Mouse (Mus musculus): ENCODE measurements around the gene Ticam1.
A peak's percentile ranks its signal among the peaks of the same experiment; 100 is the strongest.

Gene Ticam1

DNA sequence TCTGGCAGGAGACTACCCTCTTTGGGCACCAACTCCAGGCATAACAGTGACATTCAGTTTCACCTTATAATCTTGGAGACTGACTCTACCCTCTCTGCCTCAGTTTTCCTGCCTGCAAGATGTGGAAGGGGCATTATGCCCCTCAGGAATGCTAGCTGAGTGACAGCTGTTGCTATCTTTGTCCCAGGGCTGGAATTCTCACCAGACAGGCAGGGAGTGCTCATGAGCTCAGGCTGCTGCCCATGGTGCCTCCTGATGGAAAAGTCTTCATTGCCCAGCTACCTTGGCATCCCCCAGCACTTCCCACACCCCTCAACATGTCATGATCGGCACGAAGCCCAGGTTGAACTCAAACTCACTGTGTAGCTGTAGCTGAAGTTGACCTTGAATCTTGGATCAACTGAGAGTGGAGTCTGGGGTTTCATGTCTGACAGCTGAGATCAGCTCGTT lies 13.9 kb downstream of the Ticam1 start:
- DNase-seq = peak; percentile 97

- DNase-seq = peak; percentile 98
Observed at GRCm38 (mm10) chr17:56261166-56261565, 15.4 kb downstream of the Ticam1 start.

- peak; percentile 92 for DNase-seq
Observed at GRCm38 (mm10) chr17:56259301-56260037, 17.1 kb downstream of the Ticam1 start.

DNA sequence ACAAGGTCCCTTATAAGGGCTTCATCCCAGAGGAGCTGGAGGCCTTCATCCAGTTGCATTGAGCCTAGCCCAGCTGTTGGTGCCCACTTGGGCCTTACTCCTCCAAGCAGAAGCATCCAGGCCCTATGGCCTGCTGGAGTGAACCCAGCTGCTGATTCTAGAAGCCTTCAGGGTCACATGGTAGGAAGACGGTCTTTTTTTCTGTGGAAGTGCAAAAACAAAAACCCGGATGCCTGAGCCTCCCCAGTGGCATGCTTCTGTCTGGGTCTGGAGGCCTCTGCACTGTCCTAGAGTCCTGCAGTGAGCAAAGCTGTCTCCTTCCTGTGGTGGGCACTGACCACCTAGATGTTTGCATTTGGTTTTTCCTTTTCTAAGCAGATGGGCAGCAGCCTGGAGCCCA lies 17.8 kb downstream of the Ticam1 start:
- DNase-seq = peak; percentile 78

DNA sequence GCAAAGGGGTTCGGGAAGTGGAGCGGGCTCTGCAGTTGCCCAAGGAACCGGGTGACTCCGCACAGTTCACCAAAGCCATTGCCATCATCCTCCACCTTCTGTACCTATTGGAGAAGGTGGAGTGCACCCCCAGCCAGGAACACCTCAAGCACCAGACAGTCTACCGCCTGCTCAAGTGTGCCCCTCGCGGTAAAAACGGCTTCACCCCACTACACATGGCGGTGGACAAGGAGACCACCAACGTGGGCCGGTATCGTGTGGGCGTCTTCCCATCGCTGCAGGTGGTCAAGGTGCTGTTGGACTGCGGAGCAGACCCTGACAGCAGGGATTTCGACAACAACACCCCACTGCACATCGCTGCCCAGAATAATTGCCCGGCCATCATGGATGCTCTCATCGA lies 18.3 kb downstream of the Ticam1 start:
- peak; percentile 94 for DNase-seq

DNA sequence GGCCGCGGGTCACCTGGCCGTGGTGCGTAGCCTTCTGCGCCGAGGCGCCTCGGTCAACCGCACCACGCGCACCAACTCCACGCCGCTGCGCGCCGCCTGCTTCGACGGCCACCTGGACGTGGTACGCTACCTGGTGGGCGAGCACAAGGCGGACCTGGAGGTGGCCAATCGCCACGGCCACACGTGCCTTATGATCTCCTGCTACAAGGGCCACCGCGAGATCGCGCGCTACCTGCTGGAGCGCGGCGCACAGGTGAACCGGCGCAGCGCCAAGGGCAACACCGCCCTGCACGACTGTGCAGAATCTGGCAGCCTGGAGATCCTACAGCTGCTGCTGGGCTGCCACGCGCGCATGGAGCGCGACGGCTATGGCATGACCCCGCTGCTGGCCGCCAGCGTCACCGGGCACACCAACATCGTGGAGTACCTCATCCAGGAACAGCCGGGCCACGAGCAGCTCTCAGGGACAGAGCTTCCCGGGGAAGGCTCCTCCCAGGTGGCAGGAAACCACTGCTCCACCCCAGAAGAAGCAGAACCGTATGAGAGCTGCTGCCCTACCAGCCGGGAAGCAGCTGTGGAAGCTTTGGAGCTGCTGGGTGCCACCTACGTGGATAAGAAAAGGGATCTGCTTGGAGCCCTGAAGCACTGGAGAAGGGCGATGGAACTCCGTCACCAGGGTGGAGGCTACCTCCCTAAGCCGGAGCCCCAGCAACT lies 19.2 kb downstream of the Ticam1 start:
- DNase-seq = peak; percentile 95

DNA sequence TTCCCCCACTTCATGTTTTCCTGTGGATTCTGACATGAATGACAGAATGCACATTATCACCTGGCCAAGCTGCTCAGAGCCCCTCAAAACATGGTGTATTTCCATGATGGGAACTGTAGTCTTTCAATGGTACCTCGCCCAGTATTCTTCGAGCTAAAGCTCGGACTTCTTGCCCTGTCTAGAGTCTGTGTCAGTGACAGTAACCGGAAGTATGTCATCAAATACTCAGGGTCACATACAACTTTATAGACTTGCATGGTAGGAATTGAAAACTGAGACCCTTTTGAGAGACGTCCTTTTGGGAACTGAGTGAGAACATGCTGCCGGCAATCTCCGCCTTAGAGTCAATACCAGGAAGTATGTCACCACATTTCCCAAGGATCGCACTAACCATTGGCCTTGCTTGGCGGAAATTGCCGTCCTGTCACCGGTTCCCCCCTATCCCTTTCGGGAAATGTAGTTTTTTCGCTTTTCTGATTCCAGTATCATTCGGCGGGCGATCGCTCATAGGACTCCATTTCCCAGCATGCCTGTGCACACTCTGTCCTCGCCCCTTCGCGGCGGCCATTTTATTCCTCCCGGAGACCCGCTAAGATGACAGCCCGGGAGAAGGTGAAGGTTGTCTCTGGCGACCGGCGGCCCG lies 20.2 kb downstream of the Ticam1 start, which contains the start of gene Fem1a:
Fem1a (plus strand) TSS at position 572 of the 643 bp plus-strand sequence.
- peak; percentile 100 for DNase-seq

GRCm38 (mm10) chr17:56255863-56256238 lies 20.7 kb downstream of the Ticam1 start:
- peak; percentile 100 for DNase-seq

DNA sequence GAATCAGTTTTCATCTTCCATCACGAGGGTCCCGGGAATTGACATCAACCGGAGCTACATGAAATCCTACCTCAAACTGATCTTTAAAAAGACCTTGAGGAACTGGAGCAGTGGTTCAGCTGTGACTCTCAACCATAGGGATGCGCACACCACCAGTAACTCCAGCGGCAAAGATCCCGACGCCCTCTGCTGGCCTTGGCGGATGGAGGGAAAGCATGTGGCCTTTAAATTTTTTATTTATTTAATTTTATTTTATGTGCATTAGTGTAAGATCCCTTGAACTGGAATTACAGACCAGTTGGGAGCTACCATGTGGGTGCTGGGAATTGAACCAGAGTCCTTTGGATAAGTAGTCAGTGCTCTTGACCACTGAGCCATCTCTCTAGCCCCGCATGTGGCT lies 21.2 kb downstream of the Ticam1 start:
- peak; percentile 96 for DNase-seq

- peak; percentile 93 for DNase-seq
Observed at GRCm38 (mm10) chr17:56254695-56255094, 21.9 kb downstream of the Ticam1 start.

- DNase-seq = peak; percentile 94
Observed at GRCm38 (mm10) chr17:56251136-56251829, 25.3 kb downstream of the Ticam1 start.

DNA sequence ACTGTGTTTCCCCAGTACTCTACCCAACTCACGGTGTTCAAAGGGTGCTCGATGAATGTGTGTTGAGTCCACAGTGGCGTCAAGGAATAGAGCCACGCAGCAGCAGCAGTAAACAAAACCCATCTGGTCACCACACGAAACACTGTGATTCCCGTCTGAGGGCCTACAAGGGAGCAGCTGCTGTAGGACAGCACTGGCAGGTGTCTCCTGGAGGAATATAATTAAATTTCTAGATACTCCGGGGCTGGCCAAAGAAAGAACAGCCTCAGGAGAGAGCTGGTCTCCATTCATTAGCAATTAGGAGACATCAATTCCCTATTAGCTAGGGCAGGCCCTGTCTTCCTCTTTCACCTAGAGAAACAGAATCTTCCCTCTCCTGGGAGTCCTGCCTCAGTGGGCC lies 31.0 kb downstream of the Ticam1 start:
- no peak for DNase-seq

DNA sequence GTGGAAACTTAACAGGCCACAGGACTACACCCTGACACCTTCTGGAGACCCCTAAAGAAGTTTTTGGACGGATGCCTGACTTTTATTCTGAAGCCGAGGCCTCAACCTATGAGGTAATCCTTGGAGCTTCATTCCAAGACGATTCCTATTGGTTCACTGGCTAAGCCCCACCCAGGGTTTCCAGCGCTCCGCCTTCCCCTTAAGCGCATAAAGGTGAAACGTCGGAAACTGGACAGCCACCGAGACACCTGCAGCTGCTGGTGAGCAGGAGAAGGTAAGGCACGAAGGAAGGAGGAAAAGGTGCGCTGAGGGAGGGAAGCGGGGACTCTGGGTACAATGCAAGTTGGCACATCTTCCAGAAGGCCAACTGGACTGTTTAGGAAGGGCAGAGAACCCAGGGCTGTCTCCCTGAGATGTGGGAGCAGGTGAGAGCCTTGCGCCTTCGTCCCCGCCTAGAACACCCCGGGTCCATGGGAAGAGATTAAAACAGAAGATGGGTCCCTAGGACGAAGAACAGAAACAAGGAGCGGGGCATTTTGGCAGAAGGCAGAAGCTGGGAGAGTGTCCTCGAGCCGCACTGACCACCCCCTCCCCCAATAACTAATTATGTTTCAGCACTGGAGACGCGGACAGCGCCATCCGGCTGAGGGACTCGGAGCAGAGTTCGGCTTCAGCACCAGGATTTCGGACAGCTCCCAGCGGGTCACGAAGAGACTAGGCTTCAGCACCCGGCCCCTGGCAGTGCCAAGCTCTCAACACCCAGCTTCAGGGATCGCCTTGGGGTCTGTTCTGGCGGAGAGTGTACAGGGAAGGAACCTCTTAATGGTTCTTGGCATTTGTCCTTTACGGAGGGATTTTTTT lies 34.8 kb downstream of the Ticam1 start:
- DNase-seq = peak; percentile 97

GRCm38 (mm10) chr17:56233818-56234469 lies 42.6 kb downstream of the Ticam1 start:
- DNase-seq = peak; percentile 91

- DNase-seq = no peak
Observed at GRCm38 (mm10) chr17:56233389-56233788, 43.2 kb downstream of the Ticam1 start.

DNA sequence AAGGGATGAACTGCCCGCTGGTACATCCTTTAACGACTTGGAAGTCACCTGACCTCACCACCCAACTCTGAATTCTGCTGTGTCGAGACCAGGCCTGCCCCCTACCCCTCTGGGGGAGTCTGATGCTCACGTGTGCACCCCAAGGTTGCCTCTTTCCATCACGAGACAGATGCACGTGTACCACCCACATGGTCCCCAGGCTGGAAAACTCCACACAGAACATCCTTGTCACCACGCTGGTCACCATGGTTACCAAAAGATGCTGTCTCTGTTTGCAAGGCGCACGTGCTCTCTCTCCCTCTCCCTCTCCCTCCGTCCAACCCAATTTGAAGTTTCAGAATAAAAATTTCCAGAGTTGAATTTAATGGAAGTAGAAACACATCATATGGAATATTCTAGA lies 46.6 kb downstream of the Ticam1 start:
- no peak for DNase-seq

GRCm38 (mm10) chr17:56226566-56226965 lies 50.0 kb downstream of the Ticam1 start:
- DNase-seq = no peak

- no peak for DNase-seq
Observed at GRCm38 (mm10) chr17:56224916-56225315, 51.7 kb downstream of the Ticam1 start.

DNA sequence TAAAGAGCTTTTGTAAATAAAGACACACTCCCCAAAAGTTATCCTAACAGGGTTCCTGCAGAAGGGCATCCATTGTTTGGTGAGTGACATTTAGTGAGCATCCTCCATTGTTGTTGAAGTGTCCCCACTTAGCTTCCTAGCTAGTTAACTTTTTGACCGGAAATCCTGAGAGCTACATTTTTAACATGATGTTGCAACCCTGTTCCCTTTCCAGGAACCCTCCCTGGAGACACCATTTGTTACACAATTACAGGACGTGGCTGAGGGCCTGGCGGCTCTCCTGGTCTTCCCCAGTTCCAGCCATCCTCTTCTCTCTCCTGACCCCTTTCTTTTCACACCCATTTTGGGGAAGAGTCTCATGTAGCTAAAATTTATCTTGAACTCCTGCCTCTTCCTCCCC lies 56.8 kb downstream of the Ticam1 start:
- DNase-seq = peak; percentile 98
